Mouse (Mus musculus) left cerebral cortex, adult 8-10 months (tissue): ENCODE data around the gene Lmod1. TPM values are rescaled to one million over a fixed set of nuclear protein-coding genes. Genes with fewer than 3 reads are reported as not detected.
"Not testable (repeated sequence)": the region's sequence is repeated elsewhere in the genome, so short reads cannot be mapped to it uniquely, and the experiment has no call there.

ENCODE experiments used
- DNase-seq, 2 experiments: peaks; one replicate each; pipeline ENCODE4 v3.0.0; 2022; ENCODE audit warnings: low spot score in 2 of 2
- total RNA-seq, 4 experiments: library from RNA; stranded (reverse); gene quantifications; 2 replicates each; pipeline ENCODE4 v1.2.4; 2022

Lmod1 gene
- total RNA-seq, 4 experiments from 2014 or later: 0.38 to 0.91 (median 0.77) TPM

- no peak for DNase-seq
Measured at GRCm38 (mm10) chr1:135361491-135361890, 36.9 kb downstream of the Lmod1 start.

- DNase-seq: no peak
Measured at GRCm38 (mm10) chr1:135362115-135362514, 37.5 kb downstream of the Lmod1 start.

GRCm38 (mm10) chr1:135363446-135363845, 38.8 kb downstream of the Lmod1 start:
- no peak for DNase-seq

GRCm38 (mm10) chr1:135366380-135366779, 41.8 kb downstream of the Lmod1 start:
- no peak for DNase-seq

GRCm38 (mm10) chr1:135367005-135367404, 42.4 kb downstream of the Lmod1 start:
- no peak for DNase-seq

- no peak for DNase-seq
Measured at GRCm38 (mm10) chr1:135367595-135367994, 43.0 kb downstream of the Lmod1 start.

- DNase-seq: peak; percentile 70 to 84
Measured at GRCm38 (mm10) chr1:135368245-135368644, 43.6 kb downstream of the Lmod1 start.

- no peak for DNase-seq
Measured at GRCm38 (mm10) chr1:135368982-135369381, 44.4 kb downstream of the Lmod1 start.

- no peak for DNase-seq
Measured at GRCm38 (mm10) chr1:135369415-135369814, 44.8 kb downstream of the Lmod1 start.

GRCm38 (mm10) chr1:135373171-135373677, 48.6 kb downstream of the Lmod1 start:
- DNase-seq: no peak

- peak in 1 of 2 experiments; percentile 40 for DNase-seq
Measured at GRCm38 (mm10) chr1:135374175-135374867, 49.7 kb downstream of the Lmod1 start.

GRCm38 (mm10) chr1:135374868-135375581, 50.4 kb downstream of the Lmod1 start, which contains the start of gene Shisa4:
Shisa4 (minus strand) TSS chr1:135375237.
- DNase-seq: peak; percentile 63 to 88

GRCm38 (mm10) chr1:135378576-135378975, 54.0 kb downstream of the Lmod1 start:
- peak; percentile 32 to 88 for DNase-seq

- DNase-seq: no peak
Measured at GRCm38 (mm10) chr1:135379048-135379447, 54.4 kb downstream of the Lmod1 start.

GRCm38 (mm10) chr1:135380071-135380991, 55.7 kb downstream of the Lmod1 start:
- peak; percentile 39 to 87 for DNase-seq

- not testable (repeated sequence) for DNase-seq
Measured at GRCm38 (mm10) chr1:135381560-135381959, 57.0 kb downstream of the Lmod1 start.

GRCm38 (mm10) chr1:135384171-135384570, 59.6 kb downstream of the Lmod1 start:
- no peak for DNase-seq

- peak in 1 of 2 experiments; percentile 34 for DNase-seq
Measured at GRCm38 (mm10) chr1:135385161-135385560, 60.6 kb downstream of the Lmod1 start.

GRCm38 (mm10) chr1:135399466-135399865, 74.9 kb downstream of the Lmod1 start:
- DNase-seq: no peak

GRCm38 (mm10) chr1:135401452-135402110, 77.0 kb downstream of the Lmod1 start:
- DNase-seq: no peak

- DNase-seq: no peak
Measured at GRCm38 (mm10) chr1:135405356-135405755, 80.7 kb downstream of the Lmod1 start.
